ENCODE assay signal across 11 mouse cellular contexts in genomic region chr3:38907676-38908425, GRCm38 (mm10). TPM values are rescaled to one million over a fixed set of nuclear protein-coding genes. Genes with fewer than 3 reads are reported as not detected.
DNase-seq lines count a peak whose midpoint lies in the region; ATAC-seq and TF ChIP-seq lines count a peak whose summit lies in the region.
"Had no signal": no experiment of that assay in that cellular context is flagged by ENCODE, and none has a peak within 500 bp of the region (broad histone marks: within the 10 kb centered on the region; RNA-seq: fewer than 3 reads in every experiment).

No protein-coding gene starts in this region.

- no peaks in the 10 kb centered on the region for H3K27me3 ChIP-seq in heart, postnatal 0 days (ENCODE audit: control insufficient read depth, insufficient read depth, low read length)
- no peaks in the 10 kb centered on the region for H3K27me3 ChIP-seq in forebrain, embryonic 12.5 days
- no peaks in the 10 kb centered on the region for H3K27me3 ChIP-seq in forebrain, postnatal 0 days (ENCODE audit: insufficient read depth, low read length)
- no peaks in the 10 kb centered on the region for H3K27me3 ChIP-seq in midbrain, embryonic 15.5 days (replicated peaks)

- no peak for TF ChIP-seq CTCF in heart, postnatal 0 days (IDR thresholded peaks at IDR 0.05; ENCODE audit: low read depth)
- TF ChIP-seq CTCF in forebrain, postnatal 0 days (IDR thresholded peaks at IDR 0.05; ENCODE audit: low read depth) = no peak

- no peak overlapping the region for H3K4me3 ChIP-seq in heart, postnatal 0 days (ENCODE audit: low read depth, low read length)
- H3K4me3 ChIP-seq in forebrain, embryonic 12.5 days (replicated peaks) = no peak overlapping the region
- H3K4me3 ChIP-seq in forebrain, postnatal 0 days (ENCODE audit: low read depth, low read length) = no peak overlapping the region
- H3K4me3 ChIP-seq in midbrain, embryonic 15.5 days = peak overlapping the region; percentile 27
- H3K4me3 ChIP-seq: heart, adult 2 months had no signal

- 0 out of 2 replicates have a peak, but pooled peaks cover 4% of the 10 kb centered on the region for H3K4me1 ChIP-seq in heart, postnatal 0 days (ENCODE audit: control insufficient read depth, insufficient read depth)
- peaks cover 35% of the 10 kb centered on the region for H3K4me1 ChIP-seq in forebrain, embryonic 12.5 days
- H3K4me1 ChIP-seq in forebrain, postnatal 0 days (ENCODE audit: insufficient read depth) = peaks cover 6% of the 10 kb centered on the region; the same call in 1 of the 2 replicates
- H3K4me1 ChIP-seq in midbrain, embryonic 15.5 days = peaks cover 20% of the 10 kb centered on the region

- H3K9me3 ChIP-seq in heart, postnatal 0 days (replicated peaks; ENCODE audit: control insufficient read depth, low read length) = no peaks in the 10 kb centered on the region
- no peaks in the 10 kb centered on the region for H3K9me3 ChIP-seq in forebrain, embryonic 12.5 days
- no peaks in the 10 kb centered on the region for H3K9me3 ChIP-seq in forebrain, postnatal 0 days (ENCODE audit: low read length)
- H3K9me3 ChIP-seq in midbrain, embryonic 15.5 days = no peaks in the 10 kb centered on the region

- H3K9ac ChIP-seq in heart, postnatal 0 days (replicated peaks; ENCODE audit: low read depth, low read length) = no peak overlapping the region
- H3K9ac ChIP-seq in forebrain, embryonic 12.5 days = no peak overlapping the region
- peak overlapping the region; percentile 44 for H3K9ac ChIP-seq in forebrain, postnatal 0 days
- peak overlapping the region; percentile 36 for H3K9ac ChIP-seq in midbrain, embryonic 15.5 days

- H3K27ac ChIP-seq in heart, postnatal 0 days (ENCODE audit: low read depth) = no peak overlapping the region
- peak overlapping the region; percentile 59 for H3K27ac ChIP-seq in forebrain, embryonic 12.5 days
- H3K27ac ChIP-seq in forebrain, postnatal 0 days (ENCODE audit: low read depth, low read length) = peak overlapping the region; percentile 66
- H3K27ac ChIP-seq in midbrain, embryonic 15.5 days = peak overlapping the region; percentile 21; the same call in 1 of the 2 replicates
- H3K27ac ChIP-seq: heart, adult 2 months had no signal

- no peaks in the 10 kb centered on the region for H3K36me3 ChIP-seq in heart, postnatal 0 days (replicated peaks; ENCODE audit: control insufficient read depth, insufficient read depth, low read length)
- no peaks in the 10 kb centered on the region for H3K36me3 ChIP-seq in forebrain, embryonic 12.5 days (replicated peaks)
- H3K36me3 ChIP-seq in forebrain, postnatal 0 days (ENCODE audit: insufficient read depth) = no peaks in the 10 kb centered on the region
- 0 out of 2 replicates have a peak, but pooled peaks cover under 1% of the 10 kb centered on the region for H3K36me3 ChIP-seq in midbrain, embryonic 15.5 days (replicated peaks)

- no peak for TF ChIP-seq EP300 in heart, postnatal 0 days (IDR thresholded peaks at IDR 0.05; ENCODE audit: low read depth)

- WGBS in heart, postnatal 0 days = 38% methylated on average over 14 of the region's 14 CpGs
- 28% methylated on average over 14 of the region's 14 CpGs for WGBS in forebrain, embryonic 12.5 days
- 20% methylated on average over 14 of the region's 14 CpGs for WGBS in forebrain, postnatal 0 days
- 8% methylated on average over 14 of the region's 14 CpGs for whole genome bisulfite sequencing in midbrain, embryonic 15.5 days

- H3K4me2 ChIP-seq in heart, postnatal 0 days (ENCODE audit: low read depth, low read length) = peak overlapping the region; percentile 17; the same call in 1 of the 2 replicates
- peak overlapping the region; percentile 39 for H3K4me2 ChIP-seq in forebrain, embryonic 12.5 days
- H3K4me2 ChIP-seq in forebrain, postnatal 0 days (ENCODE audit: low read depth) = peak overlapping the region; percentile 42
- peak overlapping the region; percentile 49 for H3K4me2 ChIP-seq in midbrain, embryonic 15.5 days

- no peak for ATAC-seq in heart, postnatal 0 days (ENCODE audit: insufficient read depth, low read depth)
- peak; percentile 49; the same call in 1 of the 2 replicates for ATAC-seq in forebrain, embryonic 12.5 days (ENCODE audit: low FRiP score)
- 0 out of 2 replicates have a peak, but pooled peaks have one; percentile 37 for ATAC-seq in forebrain, postnatal 0 days
- ATAC-seq in midbrain, embryonic 15.5 days (replicated peaks) = peak; percentile 70

- intact Hi-C loops in heart, postnatal 36 days (cut with DNase I) = no loop called here

- DNase-seq in heart, postnatal 0 days (ENCODE audit: low spot score) = no peak
- DNase-seq in heart, postnatal 36 days = no peak
- DNase-seq in forebrain, postnatal 0 days = no peak
- no peak for DNase-seq in spleen, postnatal 36 days (ENCODE audit: low spot score in 2 of 2)
- DNase-seq in lung, postnatal 25 days (ENCODE audit: low spot score) = no peak
- DNase-seq: heart, adult 2 months; kidney, postnatal 25 days; left cerebral cortex, postnatal 4 days had no signal

RNA-seq across cellular contexts. Expression of gene Fat4, which starts 21.1 kb away (rescaled TPM):
- 14.0 and 16.1 TPM in 2 replicates for total RNA-seq in heart, postnatal 0 days (2014; rRNA removed; ENCODE audit: low replicate concordance)
- 0.97 and 1.0 TPM in 2 replicates for polyA plus RNA-seq in heart, postnatal 0 days (2015; fragmentation: Nextera tagmentation; extraction: Ambion mirVana)
- total RNA-seq in heart, postnatal 36 days (2021) = 1 to 10 TPM; 6.3 to 7.0 TPM
- polyA plus RNA-seq in forebrain, embryonic 12.5 days (2016; fragmentation: Nextera tagmentation; extraction: Ambion mirVana) = 14.2 and 15.6 TPM in 2 replicates
- 49.6 and 62.6 TPM in 2 replicates for total RNA-seq in forebrain, postnatal 0 days (2014; rRNA removed)
- polyA plus RNA-seq in forebrain, postnatal 0 days (2015; fragmentation: Nextera tagmentation; extraction: Ambion mirVana) = 3.2 and 4.3 TPM in 2 replicates
- 8.2 and 9.2 TPM in 2 replicates for polyA plus RNA-seq in midbrain, embryonic 15.5 days (2015; fragmentation: Nextera tagmentation; extraction: Ambion mirVana)
- total RNA-seq: neutrophil, adult 5-6 weeks had no signal

Comparison
In these comparisons a context has a peak if more than half of its experiments do, and no peak if none do; other contexts are left out.
1. H3K9ac ChIP-seq: peak in forebrain, postnatal 0 days (single experiment) and midbrain, embryonic 15.5 days (single experiment); none in heart, postnatal 0 days (single experiment) and forebrain, embryonic 12.5 days (single experiment).
2. Peak in every context shown above with its lines, with median percentiles within 50 percentile points of each other: H3K4me2 ChIP-seq.